Mouse (Mus musculus) monocyte, adult 2 months (primary cell): Measurements from ENCODE around the gene Slc8b1.

ENCODE experiments used
- DNase-seq, 2 experiments: peaks; one replicate each; pipeline ENCODE4 v3.0.0; 2022; ENCODE audit warnings: low spot score in 2 of 2, low read depth in 1 of 2

Slc8b1 gene

DNA sequence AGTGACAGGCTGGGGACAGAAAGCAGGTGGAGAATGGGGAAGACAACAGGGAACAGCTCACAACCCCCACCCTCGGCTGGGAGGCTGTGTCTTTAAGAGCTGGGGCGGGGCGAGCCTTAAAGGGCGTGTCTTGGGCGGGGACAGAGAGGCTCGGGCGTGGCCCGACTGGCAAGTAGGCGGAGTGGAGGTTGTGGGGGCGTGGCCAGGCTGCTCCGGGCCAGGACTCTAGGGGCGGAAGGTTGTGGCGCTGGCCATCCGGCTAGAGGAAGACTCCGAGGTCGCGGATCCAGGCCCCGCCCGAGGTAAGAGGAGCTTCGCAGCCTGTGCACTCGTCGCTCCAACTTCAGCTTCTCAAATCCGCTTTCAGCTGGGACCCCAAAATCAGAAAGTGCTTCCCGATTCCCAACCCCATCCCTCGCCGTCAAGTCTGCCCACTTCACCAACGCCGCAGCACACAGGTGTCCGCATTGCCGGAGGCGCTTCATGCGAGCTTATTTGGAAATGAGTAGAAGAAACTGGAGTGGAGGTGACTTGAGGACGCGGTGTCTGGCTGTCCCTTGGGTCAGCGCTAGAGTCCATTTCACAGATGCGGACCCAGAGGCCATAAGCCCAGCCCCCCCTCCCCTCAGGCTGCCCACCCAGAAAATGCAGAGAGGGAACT, at the start of gene Slc8b1:
TSS of gene Slc8b1 (plus strand) at position 187 of the 661 bp plus-strand sequence.
- peak; percentile 90 to 99 for DNase-seq

- no peak for DNase-seq
Observed at GRCm38 (mm10) chr5:120461902-120462301, 49.1 kb upstream of the Slc8b1 start.

DNA sequence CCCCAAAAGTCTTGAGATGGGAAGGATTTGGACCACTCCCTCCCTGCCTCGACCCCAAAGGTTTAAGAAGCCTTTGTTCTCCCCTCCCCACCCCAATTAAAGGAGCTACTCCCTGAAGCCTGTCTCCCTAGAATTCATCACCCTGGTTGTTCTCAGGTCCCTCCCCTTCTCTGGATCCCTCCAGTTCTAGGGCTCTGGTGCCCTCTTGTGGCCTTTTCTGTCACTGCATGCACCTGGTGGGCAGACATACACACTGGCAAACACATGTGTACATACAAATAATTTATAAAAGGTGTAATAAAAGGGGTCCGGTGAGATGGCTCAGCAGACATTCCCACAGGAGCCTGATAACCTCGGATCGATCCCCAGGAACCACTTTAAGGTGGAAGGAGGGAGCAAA, 46.6 kb upstream of the Slc8b1 start:
- no peak for DNase-seq

DNA sequence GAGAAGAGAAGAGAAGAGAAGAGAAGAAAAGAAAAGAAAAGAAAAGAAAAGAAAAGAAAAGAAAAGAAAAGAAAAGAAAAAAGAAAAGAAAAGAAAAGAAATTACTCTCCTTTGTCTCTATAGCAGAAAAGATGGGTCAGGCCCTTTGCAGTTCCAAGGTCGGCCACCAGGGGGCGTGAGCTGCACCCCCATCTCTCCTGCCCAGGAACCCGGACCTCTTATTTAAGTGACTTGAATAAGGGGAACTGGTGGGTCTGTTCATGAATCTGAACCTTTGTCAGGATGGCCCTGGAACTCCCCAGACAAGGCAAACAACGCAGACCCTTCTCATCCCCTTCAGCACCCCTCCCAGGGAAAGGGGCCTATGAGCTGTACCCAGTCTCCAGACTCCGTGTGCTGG, 45.9 kb upstream of the Slc8b1 start:
- DNase-seq: peak in 1 of 2 experiments; percentile 29

DNA sequence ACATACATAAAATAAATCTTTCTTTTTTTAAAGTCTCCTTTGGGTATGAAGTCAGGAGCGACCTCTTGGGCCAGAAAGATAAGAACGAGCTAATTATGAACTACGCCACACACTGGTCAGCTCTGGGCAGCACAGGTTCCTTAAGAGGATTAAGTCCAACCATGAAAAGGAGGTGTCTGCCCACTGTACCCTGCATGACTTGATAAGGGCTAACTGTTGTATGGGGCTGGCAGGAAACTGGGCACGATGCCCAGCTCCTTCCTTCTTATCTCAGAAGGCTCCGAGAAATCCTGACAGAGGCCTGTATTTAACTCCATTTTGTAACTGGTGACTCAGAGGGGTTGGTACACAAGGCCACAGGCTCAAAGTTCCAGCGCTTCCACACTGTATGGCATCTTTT, 45.1 kb upstream of the Slc8b1 start:
- DNase-seq: no peak

GRCm38 (mm10) chr5:120467026-120467425, 43.9 kb upstream of the Slc8b1 start:
- no peak for DNase-seq

GRCm38 (mm10) chr5:120468336-120468735, 42.6 kb upstream of the Slc8b1 start:
- DNase-seq: no peak

GRCm38 (mm10) chr5:120468830-120469229, 42.1 kb upstream of the Slc8b1 start:
- DNase-seq: no peak

- no peak for DNase-seq
Observed at GRCm38 (mm10) chr5:120471538-120471937, 39.4 kb upstream of the Slc8b1 start.

GRCm38 (mm10) chr5:120472770-120473169, 38.2 kb upstream of the Slc8b1 start, which contains the start of gene Sdsl:
Gene Sdsl (minus strand): TSS chr5:120472810.
- no peak for DNase-seq

- DNase-seq: no peak
Observed at GRCm38 (mm10) chr5:120473361-120473760, 37.6 kb upstream of the Slc8b1 start.

GRCm38 (mm10) chr5:120475861-120476260, 35.1 kb upstream of the Slc8b1 start:
- no peak for DNase-seq

DNA sequence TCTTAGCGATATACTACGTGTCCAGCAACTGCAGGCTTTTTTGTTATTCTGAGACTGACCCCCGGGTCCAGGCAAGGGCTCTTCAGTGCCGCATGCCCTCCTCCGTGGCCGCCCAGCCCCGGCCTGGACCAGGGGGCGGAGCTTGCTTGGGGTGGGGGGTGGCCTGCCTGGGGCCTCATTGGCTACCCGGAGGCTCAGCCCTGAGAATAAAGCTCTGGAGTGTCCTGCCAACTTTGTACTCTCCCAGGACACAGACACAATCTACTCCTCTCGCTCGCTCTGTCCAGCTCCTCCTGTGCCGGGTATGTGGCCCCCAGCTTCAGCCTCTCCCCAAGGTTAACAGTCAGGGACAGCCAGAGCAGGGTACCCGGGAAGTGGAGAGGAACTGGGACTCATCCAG, 34.7 kb upstream of the Slc8b1 start, which contains the start of gene Sds:
TSS of gene Sds (plus strand) at position 231 of the 400 bp plus-strand sequence.
- DNase-seq: no peak

DNA sequence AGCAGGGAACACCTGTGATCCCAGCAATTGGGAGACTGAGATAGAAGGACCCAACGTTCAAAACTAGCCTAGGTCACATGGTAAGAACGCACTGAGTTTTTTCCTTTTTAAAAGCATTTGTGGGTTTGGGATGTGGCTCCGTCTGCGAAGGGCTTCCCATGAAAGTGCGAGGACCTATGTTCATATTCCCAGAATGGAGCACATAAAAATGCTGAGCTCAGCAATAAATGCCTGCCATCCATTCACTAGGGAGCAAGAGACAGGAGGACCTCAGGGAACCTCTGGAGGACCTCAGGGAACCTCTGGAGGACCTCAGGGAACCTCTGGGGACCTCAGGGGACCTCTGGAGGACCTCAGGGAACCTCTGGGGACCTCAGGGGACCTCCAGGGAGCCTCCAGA, 33.0 kb upstream of the Slc8b1 start:
- DNase-seq: no peak

DNA sequence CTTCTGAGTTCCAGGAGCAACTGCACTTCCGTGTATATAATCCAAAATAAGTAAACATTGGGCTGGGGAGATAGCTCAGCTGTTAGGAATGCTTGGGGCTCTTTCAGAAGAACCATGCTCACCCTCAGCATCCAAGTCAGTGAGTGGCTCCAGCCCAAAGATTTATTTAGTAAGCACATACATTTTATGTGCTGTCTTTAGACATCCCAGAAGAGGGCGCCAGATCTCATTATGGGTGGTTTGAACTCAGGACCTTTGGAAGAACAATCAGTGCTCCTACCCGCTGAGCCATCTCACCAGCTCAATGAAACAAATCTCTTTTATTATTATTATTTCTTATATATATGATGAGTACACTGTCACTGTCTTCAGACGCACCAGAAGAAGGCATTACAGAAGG, 31.4 kb upstream of the Slc8b1 start:
- no peak for DNase-seq

- DNase-seq: no peak
Observed at GRCm38 (mm10) chr5:120481205-120481604, 29.8 kb upstream of the Slc8b1 start.

DNA sequence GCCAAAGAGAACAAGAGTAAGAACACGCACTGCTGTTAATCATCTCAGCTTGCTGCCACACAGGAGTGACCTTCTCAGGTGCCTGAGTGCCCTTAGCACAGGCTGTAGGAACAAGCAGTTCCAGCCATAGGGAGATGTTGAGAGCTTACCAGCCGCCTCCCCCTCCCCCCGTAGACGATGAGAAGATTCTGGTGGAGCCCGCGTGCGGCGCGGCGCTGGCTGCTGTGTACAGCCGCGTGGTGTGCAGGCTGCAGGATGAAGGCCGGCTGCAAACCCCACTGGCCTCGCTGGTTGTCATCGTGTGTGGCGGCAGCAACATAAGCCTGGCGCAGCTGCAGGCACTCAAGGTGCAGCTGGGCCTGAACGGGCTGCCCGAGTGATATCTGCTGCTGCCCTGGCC, 27.6 kb upstream of the Slc8b1 start:
- DNase-seq: no peak

GRCm38 (mm10) chr5:120487844-120488243, 23.1 kb upstream of the Slc8b1 start:
- DNase-seq: no peak

DNA sequence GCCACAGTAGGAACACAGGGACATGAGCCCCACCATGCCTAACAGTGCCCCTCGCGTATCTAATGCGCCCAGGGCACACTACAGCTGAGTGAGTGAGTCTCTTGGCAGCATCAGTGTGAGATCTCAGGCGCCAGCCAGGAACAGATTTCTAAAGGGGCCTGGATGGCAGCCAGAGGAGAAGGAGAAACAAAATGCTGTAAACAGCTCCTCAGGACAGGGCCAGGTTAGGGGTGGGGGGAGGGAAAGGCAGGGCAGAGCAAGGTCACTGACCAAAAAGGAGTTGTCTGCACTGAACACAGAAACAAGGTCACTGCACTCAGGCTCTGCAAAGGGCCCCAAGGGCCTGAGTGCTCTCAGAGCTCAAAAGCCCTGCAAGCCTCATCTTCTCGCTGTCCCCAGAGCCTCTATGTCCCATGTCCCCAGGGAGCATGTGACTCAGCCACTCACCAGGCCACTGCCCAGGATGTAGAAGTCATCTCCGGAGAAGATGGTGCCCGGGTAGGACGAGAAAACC, 20.2 kb upstream of the Slc8b1 start:
- DNase-seq: no peak

GRCm38 (mm10) chr5:120492437-120492836, 18.5 kb upstream of the Slc8b1 start:
- no peak for DNase-seq

DNA sequence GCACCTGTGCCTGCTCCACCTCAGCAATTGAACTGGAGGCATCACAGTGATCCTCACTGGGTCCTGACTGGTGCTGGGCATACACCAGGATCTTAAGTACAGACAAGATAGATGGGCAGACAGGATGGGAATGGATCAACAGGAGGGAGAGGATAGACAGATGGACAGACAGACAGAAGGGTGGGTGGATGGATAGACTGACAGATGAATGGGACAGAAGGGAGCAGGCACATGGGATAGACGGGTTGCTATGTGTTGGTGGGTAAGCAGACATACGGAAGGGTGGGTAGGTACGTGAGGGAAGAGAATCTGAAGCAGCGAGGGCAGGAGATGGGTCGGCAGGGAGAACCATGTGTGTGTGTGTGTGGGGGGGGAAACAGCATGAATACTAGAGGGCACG, 17.5 kb upstream of the Slc8b1 start:
- DNase-seq: no peak

DNA sequence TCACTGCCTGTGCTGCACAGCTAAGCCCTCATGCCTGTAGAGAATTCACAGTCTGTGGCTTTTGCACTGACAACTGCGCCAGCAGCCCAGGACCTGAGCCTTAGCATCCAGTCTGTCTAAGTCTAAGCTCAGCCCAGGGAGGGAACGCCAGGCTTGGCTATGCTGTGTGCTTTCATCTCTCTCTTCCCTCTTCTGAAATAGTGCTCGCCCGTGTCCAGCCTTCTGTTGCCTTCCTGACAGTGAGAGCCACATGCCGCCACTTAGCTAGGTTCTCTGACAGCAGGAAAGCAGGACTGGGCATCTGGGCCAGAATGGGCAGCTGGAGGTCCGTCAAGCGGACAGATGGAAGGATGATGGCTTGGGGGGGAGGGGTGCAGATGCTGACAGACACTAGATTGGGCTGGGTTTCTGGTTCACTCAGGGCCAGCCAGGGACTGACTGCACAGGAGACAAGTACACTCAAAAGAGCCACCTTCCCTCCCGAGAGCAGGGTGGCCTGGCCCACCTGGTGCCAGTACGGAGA, 17.0 kb upstream of the Slc8b1 start:
- no peak for DNase-seq
